Mouse (Mus musculus) midbrain, embryonic 13.5 days (tissue): ENCODE measurements around the gene St6galnac5. TPM values are rescaled to one million over a fixed set of nuclear protein-coding genes. Genes with fewer than 3 reads are reported as not detected.
"Not testable (repeated sequence)": the region's sequence is repeated elsewhere in the genome, so short reads cannot be mapped to it uniquely, and the experiment has no call there.

ENCODE experiments used
- ATAC-seq: fragments of 200-750 bp; cut with Nextera tagmentation; 2 replicates; pipeline ENCODE4 v1.8.0; 2017; ENCODE audit warnings: mild to moderate bottlenecking, moderate TSS enrichment, moderate library complexity
- H3K27ac ChIP-seq: fragments of 300-500 bp; sonication (generic); 2 replicates; pipeline ENCODE4 v1.5.1; 2015; ENCODE audit warnings: inconsistent platforms, mild to moderate bottlenecking, moderate library complexity
- H3K27me3 ChIP-seq: fragments of 300-500 bp; sonication (generic); 2 replicates; pipeline ENCODE4 v1.6.1; 2015; ENCODE audit warnings: mild to moderate bottlenecking, inconsistent platforms
- H3K36me3 ChIP-seq: fragments of 300-500 bp; sonication (generic); 2 replicates; pipeline ENCODE4 v1.6.1; 2015; ENCODE audit warnings: mild to moderate bottlenecking, inconsistent platforms
- H3K4me1 ChIP-seq: fragments of 300-500 bp; sonication (generic); replicated peaks from 2 replicates; pipeline ENCODE4 v1.6.1; 2015; ENCODE audit warnings: inconsistent platforms
- H3K4me2 ChIP-seq: fragments of 300-500 bp; sonication (generic); replicated peaks from 2 replicates; pipeline ENCODE4 v1.6.1; 2015; ENCODE audit warnings: moderate library complexity, mild to moderate bottlenecking, inconsistent platforms
- H3K4me3 ChIP-seq: fragments of 300-500 bp; sonication (generic); replicated peaks from 2 replicates; pipeline ENCODE4 v1.5.1; 2015; ENCODE audit warnings: mild to moderate bottlenecking, inconsistent platforms
- H3K9ac ChIP-seq: fragments of 300-500 bp; sonication (generic); replicated peaks from 2 replicates; pipeline ENCODE4 v1.6.1; 2015; ENCODE audit warnings: mild to moderate bottlenecking, inconsistent platforms
- H3K9me3 ChIP-seq: fragments of 300-500 bp; sonication (generic); 2 replicates; pipeline ENCODE4 v1.6.1; 2016; ENCODE audit warnings: mild to moderate bottlenecking, inconsistent platforms
- WGBS: fragments of 180-500 bp; shearing (Covaris S2); methylation state at CpG from one replicate; pipeline ENCODE4 v1.1.7; 2015; 5-methylcytosine and 5-hydroxymethylcytosine counted together
- polyA plus RNA-seq: library from polyadenylated mRNA; unstranded; fragments of >200 nt; fragmentation: Nextera tagmentation; extraction: Ambion mirVana; gene quantifications from 2 replicates; pipeline ENCODE4 v1.2.1, GENCODE M21; 2015

St6galnac5 gene
- polyA plus RNA-seq, 1 experiment from 2014 or later, result 17.8 TPM

DNA sequence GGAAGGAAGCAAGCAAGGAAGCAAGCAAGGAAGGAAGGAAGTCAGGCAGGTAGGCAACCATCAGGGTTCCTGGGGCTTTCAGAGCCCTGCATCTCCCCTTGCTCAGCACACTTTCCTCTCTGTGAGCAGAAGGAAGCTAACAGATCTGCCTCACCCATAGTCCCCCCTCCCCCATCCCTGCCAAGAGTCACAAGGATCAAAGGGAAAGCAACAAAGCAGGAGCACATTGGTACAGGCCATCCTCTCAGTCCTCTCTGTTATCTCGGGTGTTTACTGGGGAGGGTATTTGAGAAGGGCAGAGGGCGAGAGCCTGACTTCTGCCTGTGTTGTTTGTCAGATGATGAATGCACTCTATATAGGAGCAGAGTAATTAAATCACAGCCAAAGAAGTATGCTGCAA lies 184.7 kb downstream of the St6galnac5 start:
- 21% methylated on average over 2 of the region's 2 CpGs for WGBS
- Histone ChIP-seq H3K4me1 (peaks cover 5% of the 10 kb centered on the region; the same call in 1 of the 2 replicates), H3K27ac (no peak overlapping the region), H3K9ac (no peak overlapping the region), H3K4me2 (no peak overlapping the region), H3K9me3 (no peaks in the 10 kb centered on the region), H3K27me3 (no peaks in the 10 kb centered on the region), H3K36me3 (no peaks in the 10 kb centered on the region), H3K4me3 (no peak overlapping the region)
- ATAC-seq, result no peak

DNA sequence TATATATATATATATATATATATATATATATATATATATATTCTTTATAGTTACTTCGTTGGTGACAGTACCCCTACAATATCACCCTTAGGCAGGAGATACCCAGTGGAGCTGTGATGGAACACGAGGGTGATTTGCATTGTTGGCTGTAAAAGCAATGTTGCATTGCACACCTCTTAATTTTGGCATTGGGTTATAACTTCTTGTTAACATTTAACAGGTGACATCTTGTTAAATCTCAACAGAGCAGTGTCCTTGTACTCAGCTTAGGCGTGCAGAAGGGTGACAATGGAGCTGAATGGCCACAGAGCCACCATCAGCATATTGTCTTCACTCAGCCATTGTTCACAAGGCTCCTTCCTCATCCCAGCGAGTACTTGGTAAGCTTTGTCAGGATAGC lies 185.8 kb downstream of the St6galnac5 start:
- no peaks in the 10 kb centered on the region for H3K27me3 ChIP-seq
- peaks cover 5% of the 10 kb centered on the region; the same call in 1 of the 2 replicates for H3K4me1 ChIP-seq
- H3K9ac ChIP-seq, result no peak overlapping the region
- 70% methylated on average over 4 of the region's 4 CpGs for WGBS
- H3K4me2 ChIP-seq, result no peak overlapping the region
- H3K36me3 ChIP-seq, result no peaks in the 10 kb centered on the region
- no peak overlapping the region for H3K4me3 ChIP-seq
- H3K9me3 ChIP-seq, result no peaks in the 10 kb centered on the region
- ATAC-seq, result no peak
- no peak overlapping the region for H3K27ac ChIP-seq

DNA sequence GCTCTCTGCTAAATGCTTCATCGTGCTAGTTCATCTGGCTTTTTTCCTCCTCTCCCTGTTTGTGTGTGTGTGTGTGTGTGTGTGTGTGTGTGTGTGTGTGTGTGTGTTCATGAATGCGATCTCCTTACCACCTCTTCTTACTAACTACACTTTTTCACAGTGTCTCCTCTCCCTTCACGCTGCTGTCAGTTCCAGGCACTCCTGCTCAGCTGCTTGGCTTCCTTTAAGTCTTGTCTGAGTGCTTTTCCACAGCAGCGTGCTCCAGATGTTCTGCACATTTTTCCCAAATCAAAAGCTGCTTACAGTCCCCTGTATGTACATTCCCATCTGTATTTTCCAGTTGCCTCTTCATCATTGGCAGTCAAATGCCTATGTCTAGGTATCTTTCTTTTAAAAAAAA lies 189.0 kb downstream of the St6galnac5 start:
- H3K9ac ChIP-seq, result no peak overlapping the region
- no peaks in the 10 kb centered on the region for H3K9me3 ChIP-seq
- WGBS, result 82% methylated on average over 4 of the region's 4 CpGs
- H3K4me2 ChIP-seq, result no peak overlapping the region
- peaks cover 5% of the 10 kb centered on the region; the same call in 1 of the 2 replicates for H3K4me1 ChIP-seq
- no peak for ATAC-seq
- peaks cover 2% of the 10 kb centered on the region; the same call in 1 of the 2 replicates for H3K36me3 ChIP-seq
- H3K4me3 ChIP-seq, result no peak overlapping the region
- no peaks in the 10 kb centered on the region for H3K27me3 ChIP-seq
- no peak overlapping the region for H3K27ac ChIP-seq

DNA sequence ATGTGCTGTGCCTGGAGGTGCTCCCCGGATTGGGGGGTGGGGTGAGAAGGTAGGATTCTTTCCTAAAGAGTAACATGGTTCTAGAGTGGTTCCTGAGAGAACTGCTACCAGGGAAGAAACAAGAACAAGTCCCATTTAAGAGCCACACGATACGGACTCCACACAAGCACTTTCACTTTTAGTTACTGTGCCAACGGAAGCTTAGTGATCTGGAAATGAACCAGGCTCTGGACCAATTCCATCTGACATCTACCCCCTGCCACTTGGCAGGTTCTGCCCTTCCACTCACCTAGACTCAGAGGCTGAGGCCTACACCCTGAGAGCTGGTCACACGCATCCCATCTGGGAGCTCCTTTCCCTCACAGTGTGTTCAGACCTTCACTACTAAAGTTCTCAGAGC lies 189.4 kb downstream of the St6galnac5 start:
- no peak overlapping the region for H3K27ac ChIP-seq
- H3K4me1 ChIP-seq, result peaks cover 5% of the 10 kb centered on the region; the same call in 1 of the 2 replicates
- no peak overlapping the region for H3K4me3 ChIP-seq
- peaks cover 5% of the 10 kb centered on the region; the same call in 1 of the 2 replicates for H3K36me3 ChIP-seq
- ATAC-seq, result no peak
- H3K4me2 ChIP-seq, result no peak overlapping the region
- no peaks in the 10 kb centered on the region for H3K9me3 ChIP-seq
- H3K9ac ChIP-seq, result no peak overlapping the region
- no peaks in the 10 kb centered on the region for H3K27me3 ChIP-seq
- WGBS, result 89% methylated on average over 5 of the region's 5 CpGs

DNA sequence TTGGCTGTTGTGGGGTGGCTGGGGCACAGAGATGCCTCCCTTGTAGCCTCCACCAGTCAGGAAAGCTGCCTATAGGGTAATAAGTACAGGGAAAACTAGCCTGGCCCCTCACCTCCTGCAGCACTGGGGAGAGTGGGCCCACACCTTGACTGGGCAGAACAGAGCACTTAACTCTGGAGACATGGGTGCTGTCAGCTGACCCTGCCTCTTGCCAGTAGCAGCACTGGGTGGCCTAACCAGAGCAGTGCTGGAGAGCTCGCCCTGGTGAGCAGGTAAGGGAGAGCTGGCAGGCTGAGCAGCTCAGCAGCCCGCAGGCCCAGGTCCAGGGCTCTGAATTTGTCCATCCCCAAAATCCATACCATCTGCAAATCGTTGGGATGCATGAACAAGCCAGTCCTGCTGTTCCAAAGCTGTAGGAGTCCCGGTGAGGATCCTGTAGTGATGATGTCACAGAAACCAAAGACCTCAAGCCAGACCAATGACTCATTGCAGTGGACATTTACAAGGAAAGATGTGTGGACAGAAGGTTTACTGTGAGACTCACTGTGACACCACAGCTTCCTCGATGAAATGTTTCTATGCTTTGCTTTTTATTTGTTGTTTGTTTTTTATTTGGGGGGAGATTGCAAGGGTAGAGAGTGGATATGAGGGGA lies 193.6 kb downstream of the St6galnac5 start:
- H3K9ac ChIP-seq, H3K4me3 ChIP-seq, H3K27me3 ChIP-seq, H3K36me3 ChIP-seq, H3K9me3 ChIP-seq, H3K4me2 ChIP-seq, H3K4me1 ChIP-seq, H3K27ac ChIP-seq, ATAC-seq: not testable (repeated sequence)
- WGBS, result 91% methylated on average over 5 of the region's 5 CpGs

DNA sequence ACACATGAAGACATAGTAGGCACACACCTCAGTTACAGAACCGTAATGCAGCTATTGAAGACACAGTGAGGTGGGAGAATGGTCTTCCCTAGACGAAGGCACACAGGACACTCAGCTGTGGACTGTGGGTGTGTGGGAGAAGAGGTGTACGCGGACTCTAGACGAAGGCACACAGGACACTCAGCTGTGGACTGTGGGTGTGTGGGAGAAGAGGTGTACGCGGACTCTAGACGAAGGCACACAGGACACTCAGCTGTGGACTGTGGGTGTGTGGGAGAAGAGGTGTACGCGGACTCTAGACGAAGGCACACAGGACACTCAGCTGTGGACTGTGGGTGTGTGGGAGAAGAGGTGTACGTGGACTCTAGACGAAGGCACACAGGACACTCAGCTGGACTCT lies 197.7 kb downstream of the St6galnac5 start:
- not testable (repeated sequence) for H3K36me3 ChIP-seq, H3K9me3 ChIP-seq, H3K27me3 ChIP-seq, H3K4me1 ChIP-seq, H3K27ac ChIP-seq, H3K4me2 ChIP-seq, H3K9ac ChIP-seq, H3K4me3 ChIP-seq
- ATAC-seq, result peak; percentile 32; the same call in 1 of the 2 replicates
- WGBS, result 97% methylated on average over 8 of the region's 13 CpGs

DNA sequence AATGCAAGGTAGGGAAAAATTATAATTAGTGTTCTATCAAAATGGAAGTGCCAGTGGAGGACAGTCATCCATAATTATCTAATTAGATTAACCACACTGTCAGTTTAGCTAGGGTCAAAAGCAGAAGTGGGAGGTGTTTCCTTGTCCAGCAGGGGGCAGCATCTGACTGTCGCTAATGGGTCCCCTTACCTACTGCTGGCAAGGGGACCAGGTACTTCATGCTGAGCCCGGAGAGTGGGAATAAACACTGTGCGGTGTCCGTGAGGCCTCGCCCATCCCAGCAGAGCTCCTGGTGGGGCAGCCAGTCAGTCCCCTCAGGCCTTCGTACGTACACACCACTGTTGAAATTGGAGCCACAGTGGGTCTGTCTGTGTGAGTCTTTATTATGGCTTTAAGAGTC lies 198.3 kb downstream of the St6galnac5 start:
- no peak overlapping the region for H3K4me3 ChIP-seq
- H3K4me2 ChIP-seq, result no peak overlapping the region
- peaks cover 8% of the 10 kb centered on the region; the same call in 1 of the 2 replicates for H3K36me3 ChIP-seq
- H3K27me3 ChIP-seq, result no peaks in the 10 kb centered on the region
- peak; percentile 92 for ATAC-seq
- WGBS, result 28% methylated on average over 7 of the region's 7 CpGs
- H3K9me3 ChIP-seq, result no peaks in the 10 kb centered on the region
- no peak overlapping the region for H3K27ac ChIP-seq
- H3K4me1 ChIP-seq, result 0 out of 2 replicates have a peak, but pooled peaks cover 3% of the 10 kb centered on the region
- H3K9ac ChIP-seq, result no peak overlapping the region

DNA sequence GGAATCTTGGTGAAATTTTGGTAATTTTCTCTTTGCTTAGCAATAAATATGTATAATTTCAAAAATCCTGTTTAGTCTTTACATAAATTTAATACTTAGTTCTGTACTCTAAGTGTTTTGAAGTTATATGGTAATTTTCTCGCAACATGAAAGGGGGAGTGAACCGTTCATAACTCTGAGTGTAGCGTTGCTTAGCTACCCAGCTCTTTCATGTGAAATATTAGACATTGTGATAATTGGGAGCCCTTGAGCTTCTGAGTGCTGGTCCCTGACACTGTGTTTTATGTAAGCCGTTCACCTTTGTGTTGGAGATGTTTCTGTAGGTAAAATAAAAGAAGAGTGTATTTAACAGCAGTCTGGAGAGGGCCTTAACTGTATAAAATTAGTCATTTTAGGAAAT lies 202.2 kb downstream of the St6galnac5 start:
- no peak overlapping the region for H3K4me3 ChIP-seq
- no peak overlapping the region for H3K4me2 ChIP-seq
- WGBS, result 62% methylated on average over 4 of the region's 4 CpGs
- no peak for ATAC-seq
- H3K4me1 ChIP-seq, result 0 out of 2 replicates have a peak, but pooled peaks cover 3% of the 10 kb centered on the region
- H3K27ac ChIP-seq, result no peak overlapping the region
- H3K36me3 ChIP-seq, result no peaks in the 10 kb centered on the region
- H3K27me3 ChIP-seq, result no peaks in the 10 kb centered on the region
- H3K9me3 ChIP-seq, result no peaks in the 10 kb centered on the region
- no peak overlapping the region for H3K9ac ChIP-seq

DNA sequence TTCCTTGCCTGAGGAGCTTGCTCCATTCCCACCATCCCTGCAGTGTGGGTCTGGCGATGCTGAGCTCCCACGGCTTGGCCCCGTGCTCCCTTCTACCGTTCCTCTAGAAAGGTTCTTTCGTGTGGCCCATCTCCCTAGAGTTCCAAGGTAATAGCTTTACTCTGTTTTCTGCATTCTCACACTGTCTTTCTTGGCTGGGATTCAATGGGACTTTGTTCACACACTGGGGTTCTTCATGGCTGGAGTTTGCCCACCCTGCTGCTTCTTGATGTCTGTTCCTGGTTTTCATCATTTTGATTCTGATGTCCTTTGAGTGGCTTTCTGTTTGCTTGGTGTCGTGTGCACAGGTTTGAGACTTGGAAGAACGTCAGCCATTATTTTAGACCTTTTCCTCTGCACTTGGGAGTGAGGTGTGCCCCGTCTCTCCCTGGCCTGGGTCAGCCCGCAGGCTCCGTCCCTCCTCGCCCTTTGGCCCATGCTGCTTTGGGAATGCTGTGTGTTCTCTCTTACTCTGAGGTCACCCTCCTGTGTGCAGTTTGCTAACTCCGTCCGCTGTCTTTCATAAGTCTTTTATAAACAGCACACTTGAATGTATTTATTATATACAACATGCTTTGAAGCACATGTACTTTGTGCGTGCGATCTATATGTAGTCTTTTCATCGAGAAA lies 205.0 kb downstream of the St6galnac5 start:
- no peak overlapping the region for H3K27ac ChIP-seq

DNA sequence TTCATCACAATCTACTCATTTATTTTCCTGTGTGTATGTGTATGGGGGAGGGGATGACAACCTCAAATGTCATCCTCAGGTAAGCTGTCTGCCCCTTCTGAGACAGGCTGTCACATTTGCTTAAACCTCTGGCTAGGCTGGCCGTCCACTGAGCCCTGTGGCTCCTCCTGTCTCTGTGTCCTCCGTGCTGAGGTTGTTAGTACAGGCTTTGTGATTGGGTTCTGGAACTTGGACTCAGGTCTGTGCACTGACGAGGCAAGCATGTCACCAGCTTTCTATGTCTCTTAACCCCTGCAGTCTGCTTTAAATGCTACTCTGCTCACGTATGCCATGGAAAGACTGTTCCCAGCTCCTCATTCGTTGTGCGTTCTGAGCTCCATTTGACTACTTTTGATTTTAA lies 205.7 kb downstream of the St6galnac5 start:
- H3K4me2 ChIP-seq, result no peak overlapping the region
- no peaks in the 10 kb centered on the region for H3K9me3 ChIP-seq
- H3K27me3 ChIP-seq, result no peaks in the 10 kb centered on the region
- H3K4me3 ChIP-seq, result no peak overlapping the region
- no peak for ATAC-seq
- H3K27ac ChIP-seq, result no peak overlapping the region
- H3K9ac ChIP-seq, result no peak overlapping the region
- 81% methylated on average over 6 of the region's 6 CpGs for WGBS
- H3K4me1 ChIP-seq, result no peaks in the 10 kb centered on the region
- H3K36me3 ChIP-seq, result no peaks in the 10 kb centered on the region

More for the DNA sequence above, 205.0 kb downstream of the St6galnac5 start:
- no peak for ATAC-seq
- H3K4me3 ChIP-seq, result no peak overlapping the region
- H3K4me1 ChIP-seq, result no peaks in the 10 kb centered on the region
- H3K36me3 ChIP-seq, result no peaks in the 10 kb centered on the region
- no peak overlapping the region for H3K9ac ChIP-seq
- 87% methylated on average over 16 of the region's 16 CpGs for WGBS
- H3K27me3 ChIP-seq, result no peaks in the 10 kb centered on the region
- no peak overlapping the region for H3K4me2 ChIP-seq
- H3K9me3 ChIP-seq, result no peaks in the 10 kb centered on the region

DNA sequence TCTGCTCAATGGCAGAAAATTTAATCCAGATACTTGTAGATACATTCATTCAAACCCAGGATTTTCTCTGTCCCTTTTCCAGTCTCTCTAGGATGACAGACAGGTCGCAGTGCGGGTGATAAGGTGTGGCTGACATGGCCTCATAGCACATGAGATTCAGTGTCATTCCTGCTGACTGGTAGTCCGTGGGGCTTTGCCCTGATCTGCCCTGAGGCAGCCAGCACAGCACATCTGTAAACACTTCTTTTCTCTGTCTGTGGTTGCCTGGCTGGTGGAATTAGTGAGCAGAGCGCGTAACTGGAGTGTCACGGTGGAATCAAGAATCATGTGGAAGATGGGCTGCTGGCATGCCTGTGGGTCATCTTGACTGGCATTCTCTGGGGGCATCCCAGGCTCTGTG lies 212.0 kb downstream of the St6galnac5 start:
- no peak overlapping the region for H3K4me3 ChIP-seq
- H3K4me2 ChIP-seq, result no peak overlapping the region
- no peak overlapping the region for H3K9ac ChIP-seq
- peak; percentile 31; the same call in 1 of the 2 replicates for ATAC-seq
- H3K4me1 ChIP-seq, result peaks cover 2% of the 10 kb centered on the region
- peaks cover 11% of the 10 kb centered on the region; the same call in 1 of the 2 replicates for H3K36me3 ChIP-seq
- H3K9me3 ChIP-seq, result no peaks in the 10 kb centered on the region
- no peaks in the 10 kb centered on the region for H3K27me3 ChIP-seq
- 76% methylated on average over 6 of the region's 6 CpGs for WGBS
- 0 out of 2 replicates have a peak overlapping the region, but pooled peaks have one; percentile 30 for H3K27ac ChIP-seq

DNA sequence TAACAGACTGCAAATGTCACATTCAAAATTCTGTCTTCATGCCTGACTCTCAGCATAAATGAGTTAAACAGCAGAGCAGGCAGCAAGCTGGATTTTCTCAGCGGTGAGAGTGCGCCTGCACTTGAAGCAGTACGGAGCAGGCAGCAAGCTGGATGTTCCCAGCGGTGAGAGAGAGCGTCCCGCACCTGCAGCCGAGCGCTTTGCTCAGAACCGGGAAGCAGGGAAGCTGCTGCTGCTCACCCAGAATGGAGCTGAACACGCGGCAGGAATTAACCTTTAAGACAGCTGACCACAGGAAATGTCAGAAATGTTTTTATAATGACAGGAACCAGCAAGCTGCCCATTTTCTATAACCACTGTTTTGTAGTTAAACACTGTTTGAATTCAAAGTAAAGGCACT lies 214.6 kb downstream of the St6galnac5 start:
- Histone ChIP-seq H3K4me2 (no peak overlapping the region), H3K4me1 (peaks cover 10% of the 10 kb centered on the region), H3K27me3 (no peaks in the 10 kb centered on the region), H3K36me3 (peaks cover 11% of the 10 kb centered on the region; the same call in 1 of the 2 replicates), H3K9ac (no peak overlapping the region), H3K4me3 (no peak overlapping the region), H3K9me3 (no peaks in the 10 kb centered on the region), H3K27ac (no peak overlapping the region)
- no peak for ATAC-seq
- 76% methylated on average over 11 of the region's 11 CpGs for WGBS
